Mouse (Mus musculus) small intestine, adult 2 months (tissue): Measurements from ENCODE around the gene Bmpr1b.

Experiments
- CTCF ChIP-seq: fragments of 200-500 bp; IDR thresholded peaks from 2 replicates; pipeline ENCODE4 v1.5.1; 2012; ENCODE audit warnings: low read depth, mild to moderate bottlenecking, control low read depth, inconsistent platforms, low read length, moderate library complexity, mixed read lengths; ENCODE audit not compliant: insufficient replicate concordance, insufficient read length; ENCODE audit errors: extremely low read depth
- POLR2A ChIP-seq: fragments of 200-500 bp; IDR thresholded peaks from 2 replicates; pipeline ENCODE4 v1.6.1; 2012; ENCODE audit warnings: low read depth, mild to moderate bottlenecking, control low read depth, inconsistent platforms, low read length, moderate library complexity

- no peak for TF ChIP-seq POLR2A
- TF ChIP-seq CTCF = no peak
Observed at GRCm38 (mm10) chr3:141811348-141811747, 357.9 kb downstream of the Bmpr1b start.
